Mouse (Mus musculus): Measurements from ENCODE around the gene Hdac10. TPM values are rescaled to one million over a fixed set of nuclear protein-coding genes. Genes with fewer than 3 reads are reported as not detected.

Hdac10 gene
- polyA plus RNA-seq, 1 experiment from 2014 or later = 23.4 TPM

GRCm38 (mm10) chr15:89172276-89172935, 43.9 kb upstream of the Hdac10 start:
- Histone ChIP-seq H3K27me3 (ENCODE audit: control insufficient read depth, insufficient read depth, low read depth, low read length) (no peaks in the 10 kb centered on the region), H3K9me3 (ENCODE audit: control insufficient read depth, low read length) (no peaks in the 10 kb centered on the region), H3K4me3 (ENCODE audit: low read length) (peak overlapping the region; percentile 54), H3K4me2 (ENCODE audit: low read depth, low read length) (peak overlapping the region; percentile 100), H3K27ac (ENCODE audit: low read length) (peak overlapping the region; percentile 47; the same call in 1 of the 2 replicates), H3K9ac (ENCODE audit: low read length) (peak overlapping the region; percentile 70), H3K4me1 (replicated peaks; ENCODE audit: control insufficient read depth, insufficient read depth, low read length) (peaks cover 78% of the 10 kb centered on the region), H3K36me3 (ENCODE audit: control insufficient read depth, insufficient read depth, low read length) (peaks cover 7% of the 10 kb centered on the region)
- WGBS = 44% methylated on average over 17 of the region's 17 CpGs
- no peak for ATAC-seq (ENCODE audit: low read depth)

DNA sequence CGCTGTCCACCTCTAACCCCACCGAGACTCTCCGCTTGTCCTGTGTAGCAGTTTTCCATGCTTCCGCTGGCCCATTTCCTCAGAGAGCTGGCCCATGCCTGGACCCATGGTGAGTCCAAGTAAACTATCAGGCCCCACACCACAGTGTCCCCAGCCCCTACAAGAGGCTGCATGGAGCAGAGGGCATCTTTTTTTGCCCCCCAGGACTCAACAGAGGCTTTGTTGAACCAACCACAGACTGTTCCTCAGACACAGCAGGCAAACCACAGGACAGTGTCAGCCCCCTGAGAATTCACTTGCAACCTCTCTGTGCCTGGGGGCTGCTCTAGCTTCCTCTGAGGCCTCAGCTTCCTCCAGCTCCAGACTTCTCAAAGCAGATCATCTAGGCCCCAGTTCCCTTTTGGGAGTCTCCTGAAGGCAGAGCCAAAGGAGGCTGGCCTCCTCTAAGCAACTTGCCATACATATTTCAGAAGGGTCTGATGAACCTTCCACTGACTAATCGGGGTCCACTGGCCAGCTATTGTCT, 43.1 kb upstream of the Hdac10 start:
- ATAC-seq (ENCODE audit: low read depth) = no peak
- Histone ChIP-seq H3K9ac (ENCODE audit: low read length) (no peak overlapping the region), H3K27me3 (ENCODE audit: control insufficient read depth, insufficient read depth, low read depth, low read length) (no peaks in the 10 kb centered on the region), H3K36me3 (ENCODE audit: control insufficient read depth, insufficient read depth, low read length) (peaks cover 15% of the 10 kb centered on the region), H3K27ac (ENCODE audit: low read length) (no peak overlapping the region), H3K4me2 (ENCODE audit: low read depth, low read length) (no peak overlapping the region), H3K9me3 (ENCODE audit: control insufficient read depth, low read length) (no peaks in the 10 kb centered on the region), H3K4me3 (ENCODE audit: low read length) (no peak overlapping the region), H3K4me1 (replicated peaks; ENCODE audit: control insufficient read depth, insufficient read depth, low read length) (peaks cover 69% of the 10 kb centered on the region)
- 85% methylated on average over 5 of the region's 5 CpGs for WGBS

DNA sequence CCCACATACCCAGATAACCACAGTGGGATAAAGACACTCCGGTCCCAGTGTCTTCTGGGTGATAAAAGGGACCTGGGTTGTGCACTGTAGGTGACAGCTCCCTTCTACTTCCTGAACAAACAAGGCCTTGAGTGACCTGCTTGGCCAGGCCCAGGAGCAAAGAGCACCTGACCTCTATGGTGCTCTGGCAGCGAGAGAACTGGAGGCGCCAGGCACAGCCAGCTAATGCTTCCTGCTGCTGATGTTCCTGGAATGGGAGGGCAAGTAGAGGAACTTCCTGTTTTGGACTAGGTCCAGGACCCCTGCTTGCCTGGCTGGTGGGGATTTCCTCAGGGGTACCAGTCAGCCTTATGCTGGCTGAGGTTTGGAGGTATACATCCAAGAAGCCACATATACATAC, 41.6 kb upstream of the Hdac10 start:
- Histone ChIP-seq H3K9me3 (ENCODE audit: control insufficient read depth, low read length) (no peaks in the 10 kb centered on the region), H3K9ac (ENCODE audit: low read length) (no peak overlapping the region; the same call in 1 of the 2 replicates), H3K4me1 (replicated peaks; ENCODE audit: control insufficient read depth, insufficient read depth, low read length) (peaks cover 54% of the 10 kb centered on the region), H3K4me2 (ENCODE audit: low read depth, low read length) (no peak overlapping the region; the same call in 1 of the 2 replicates), H3K27me3 (ENCODE audit: control insufficient read depth, insufficient read depth, low read depth, low read length) (no peaks in the 10 kb centered on the region), H3K27ac (ENCODE audit: low read length) (peak overlapping the region; percentile 89), H3K4me3 (ENCODE audit: low read length) (no peak overlapping the region), H3K36me3 (ENCODE audit: control insufficient read depth, insufficient read depth, low read length) (peaks cover 28% of the 10 kb centered on the region)
- ATAC-seq (ENCODE audit: low read depth) = no peak
- WGBS = 22% methylated on average over 3 of the region's 3 CpGs

- H3K9ac ChIP-seq (ENCODE audit: low read length) = peak overlapping the region; percentile 46
- peak overlapping the region; percentile 46 for H3K4me2 ChIP-seq (ENCODE audit: low read depth, low read length)
- peaks cover 48% of the 10 kb centered on the region for H3K4me1 ChIP-seq (replicated peaks; ENCODE audit: control insufficient read depth, insufficient read depth, low read length)
- H3K27ac ChIP-seq (ENCODE audit: low read length) = peak overlapping the region; percentile 89
- no peaks in the 10 kb centered on the region for H3K27me3 ChIP-seq (ENCODE audit: control insufficient read depth, insufficient read depth, low read depth, low read length)
- ATAC-seq (ENCODE audit: low read depth) = peak; percentile 90
- 4% methylated on average over 10 of the region's 10 CpGs for WGBS
- peaks cover 35% of the 10 kb centered on the region for H3K36me3 ChIP-seq (ENCODE audit: control insufficient read depth, insufficient read depth, low read length)
- no peaks in the 10 kb centered on the region for H3K9me3 ChIP-seq (ENCODE audit: control insufficient read depth, low read length)
- H3K4me3 ChIP-seq (ENCODE audit: low read length) = peak overlapping the region; percentile 30
Measured at GRCm38 (mm10) chr15:89169431-89169830, 40.9 kb upstream of the Hdac10 start.

DNA sequence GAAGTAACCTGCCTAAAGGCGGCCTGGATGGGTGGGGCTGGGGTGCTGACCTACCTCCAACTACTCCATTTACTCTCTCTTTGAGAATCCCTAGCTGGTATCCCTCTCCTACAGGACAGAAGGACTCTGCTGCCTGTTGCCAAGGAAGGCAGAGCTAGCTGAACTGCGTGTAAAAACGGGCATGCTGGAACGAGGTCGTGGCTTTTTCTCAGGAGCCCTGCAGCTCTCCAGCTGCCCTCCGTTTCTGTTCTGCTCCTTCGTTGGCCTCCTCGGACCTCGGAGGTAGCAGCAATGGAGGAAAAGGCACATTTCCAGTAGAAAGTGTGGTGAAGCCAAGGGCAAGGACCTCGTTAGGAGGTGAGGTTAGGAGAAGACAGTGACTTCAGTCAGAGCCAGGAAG, 40.4 kb upstream of the Hdac10 start:
- no peak for ATAC-seq (ENCODE audit: low read depth)
- Histone ChIP-seq H3K4me3 (ENCODE audit: low read length) (peak overlapping the region; percentile 30), H3K36me3 (ENCODE audit: control insufficient read depth, insufficient read depth, low read length) (peaks cover 40% of the 10 kb centered on the region), H3K27me3 (ENCODE audit: control insufficient read depth, insufficient read depth, low read depth, low read length) (no peaks in the 10 kb centered on the region), H3K4me1 (replicated peaks; ENCODE audit: control insufficient read depth, insufficient read depth, low read length) (peaks cover 43% of the 10 kb centered on the region), H3K27ac (ENCODE audit: low read length) (peak overlapping the region; percentile 89), H3K4me2 (ENCODE audit: low read depth, low read length) (peak overlapping the region; percentile 46), H3K9me3 (ENCODE audit: control insufficient read depth, low read length) (no peaks in the 10 kb centered on the region), H3K9ac (ENCODE audit: low read length) (peak overlapping the region; percentile 46)
- WGBS = 36% methylated on average over 10 of the region's 10 CpGs

DNA sequence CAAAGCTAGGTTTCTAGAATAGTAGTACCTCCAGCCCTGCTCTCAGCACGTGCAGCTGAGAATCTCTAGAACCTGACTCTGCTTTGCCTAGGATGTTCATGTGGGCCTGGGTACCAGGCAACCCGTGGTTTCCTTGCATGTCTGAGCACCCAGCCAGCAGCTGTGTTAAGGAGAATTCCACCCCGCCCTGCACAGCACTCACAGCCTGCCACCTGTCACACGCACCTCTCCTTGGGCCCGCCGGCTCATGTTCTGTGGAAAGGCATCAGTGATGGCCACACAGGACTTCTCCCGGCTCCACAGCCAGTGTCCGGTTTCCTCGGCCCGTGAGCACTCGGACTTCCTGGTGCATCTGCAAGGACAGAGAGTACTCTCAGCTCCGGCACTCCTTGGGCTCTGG, 37.0 kb upstream of the Hdac10 start:
- no peak overlapping the region for H3K27ac ChIP-seq (ENCODE audit: low read length)
- no peak overlapping the region for H3K9ac ChIP-seq (ENCODE audit: low read length)
- no peak overlapping the region for H3K4me2 ChIP-seq (ENCODE audit: low read depth, low read length)
- H3K9me3 ChIP-seq (ENCODE audit: control insufficient read depth, low read length) = no peaks in the 10 kb centered on the region
- 90% methylated on average over 12 of the region's 12 CpGs for WGBS
- peaks cover 66% of the 10 kb centered on the region for H3K36me3 ChIP-seq (ENCODE audit: control insufficient read depth, insufficient read depth, low read length)
- H3K4me3 ChIP-seq (ENCODE audit: low read length) = no peak overlapping the region
- peaks cover 24% of the 10 kb centered on the region for H3K4me1 ChIP-seq (replicated peaks; ENCODE audit: control insufficient read depth, insufficient read depth, low read length)
- H3K27me3 ChIP-seq (ENCODE audit: control insufficient read depth, insufficient read depth, low read depth, low read length) = no peaks in the 10 kb centered on the region
- no peak for ATAC-seq (ENCODE audit: low read depth)

DNA sequence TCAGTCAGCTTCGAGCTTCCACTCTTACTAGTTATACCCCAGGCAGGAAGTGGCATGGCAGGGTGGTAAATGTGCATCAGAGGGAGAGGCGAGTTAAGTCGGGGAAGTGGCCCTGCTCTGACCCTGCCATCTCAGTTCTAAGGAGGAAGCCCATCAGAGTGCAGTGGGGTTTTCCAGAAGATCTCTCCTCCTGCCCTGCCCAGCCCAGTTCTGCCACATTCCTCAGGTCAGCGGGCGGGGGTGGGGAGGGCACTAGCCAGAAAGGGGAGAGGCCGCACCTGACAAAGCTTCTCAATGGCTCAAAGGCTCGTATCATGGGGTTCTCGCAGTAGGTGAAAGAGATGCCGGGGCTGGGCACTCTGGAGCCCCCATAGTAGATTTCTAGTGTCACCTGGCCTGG, 32.9 kb upstream of the Hdac10 start:
- WGBS = 54% methylated on average over 9 of the region's 9 CpGs
- ATAC-seq (ENCODE audit: low read depth) = peak; percentile 78
- Histone ChIP-seq H3K9me3 (ENCODE audit: control insufficient read depth, low read length) (no peaks in the 10 kb centered on the region), H3K4me2 (ENCODE audit: low read depth, low read length) (peak overlapping the region; percentile 16; the same call in 1 of the 2 replicates), H3K27ac (ENCODE audit: low read length) (peak overlapping the region; percentile 81), H3K4me3 (ENCODE audit: low read length) (no peak overlapping the region), H3K9ac (ENCODE audit: low read length) (no peak overlapping the region), H3K4me1 (replicated peaks; ENCODE audit: control insufficient read depth, insufficient read depth, low read length) (peaks cover 5% of the 10 kb centered on the region; the same call in 1 of the 2 replicates), H3K36me3 (ENCODE audit: control insufficient read depth, insufficient read depth, low read length) (peaks cover 79% of the 10 kb centered on the region), H3K27me3 (ENCODE audit: control insufficient read depth, insufficient read depth, low read depth, low read length) (no peaks in the 10 kb centered on the region)

GRCm38 (mm10) chr15:89158516-89158915, 30.0 kb upstream of the Hdac10 start:
- WGBS = 94% methylated on average over 16 of the region's 16 CpGs
- Histone ChIP-seq H3K36me3 (ENCODE audit: control insufficient read depth, insufficient read depth, low read length) (peaks cover 64% of the 10 kb centered on the region), H3K9ac (ENCODE audit: low read length) (no peak overlapping the region), H3K27me3 (ENCODE audit: control insufficient read depth, insufficient read depth, low read depth, low read length) (no peaks in the 10 kb centered on the region), H3K9me3 (ENCODE audit: control insufficient read depth, low read length) (no peaks in the 10 kb centered on the region), H3K4me2 (ENCODE audit: low read depth, low read length) (no peak overlapping the region), H3K4me1 (replicated peaks; ENCODE audit: control insufficient read depth, insufficient read depth, low read length) (peaks cover 5% of the 10 kb centered on the region; the same call in 1 of the 2 replicates), H3K4me3 (ENCODE audit: low read length) (no peak overlapping the region), H3K27ac (ENCODE audit: low read length) (no peak overlapping the region)
- no peak for ATAC-seq (ENCODE audit: low read depth)

GRCm38 (mm10) chr15:89157954-89158353, 29.5 kb upstream of the Hdac10 start:
- H3K4me2 ChIP-seq (ENCODE audit: low read depth, low read length) = no peak overlapping the region
- no peaks in the 10 kb centered on the region for H3K9me3 ChIP-seq (ENCODE audit: control insufficient read depth, low read length)
- 59% methylated on average over 7 of the region's 7 CpGs for WGBS
- H3K27me3 ChIP-seq (ENCODE audit: control insufficient read depth, insufficient read depth, low read depth, low read length) = no peaks in the 10 kb centered on the region
- ATAC-seq (ENCODE audit: low read depth) = peak; percentile 29; the same call in 1 of the 2 replicates
- H3K9ac ChIP-seq (ENCODE audit: low read length) = no peak overlapping the region
- H3K36me3 ChIP-seq (ENCODE audit: control insufficient read depth, insufficient read depth, low read length) = peaks cover 59% of the 10 kb centered on the region
- no peak overlapping the region for H3K27ac ChIP-seq (ENCODE audit: low read length)
- no peak overlapping the region for H3K4me3 ChIP-seq (ENCODE audit: low read length)
- peaks cover 5% of the 10 kb centered on the region; the same call in 1 of the 2 replicates for H3K4me1 ChIP-seq (replicated peaks; ENCODE audit: control insufficient read depth, insufficient read depth, low read length)

All from lung, embryonic 16.5 days (tissue).